Mouse (Mus musculus) megakaryocyte, embryonic 14.5 days (primary cell): ENCODE data around the gene 3110082I17Rik.

Experiments used
- FLI1 ChIP-seq: IDR thresholded peaks from 2 replicates; pipeline ENCODE4 v1.6.1; 2012; ENCODE audit warnings: low read length, inconsistent platforms, mixed read lengths
- GATA1 ChIP-seq: IDR thresholded peaks from 3 replicates; pipeline ENCODE4 v1.6.1; 2012; ENCODE audit warnings: mixed read lengths, low read length, inconsistent platforms, borderline replicate concordance

- TF ChIP-seq GATA1 (no peak), FLI1 (no peak)
These were observed 129.6 kb downstream of the 3110082I17Rik start for GRCm38 (mm10) chr5:139330766-139331165.
